In the genomic region with DNA sequence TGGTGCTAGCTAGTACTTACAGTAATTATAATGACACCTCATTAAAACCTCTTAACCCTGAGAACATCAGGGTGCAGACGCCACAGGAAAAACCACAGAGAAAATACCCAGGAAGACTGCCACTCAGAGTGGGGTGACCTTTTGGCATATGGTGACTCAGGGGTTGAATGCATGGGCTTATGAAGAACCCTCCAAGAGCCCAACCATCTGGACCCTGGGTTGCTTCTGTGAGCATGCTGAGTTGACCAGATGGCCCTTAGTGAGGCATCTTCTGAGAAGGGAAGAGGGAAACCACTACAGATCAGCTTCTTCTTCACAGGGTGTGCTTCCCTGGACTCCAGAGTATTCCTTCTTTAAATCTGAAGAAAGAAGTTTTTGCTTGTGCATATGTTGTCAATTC, we compare ENCODE assay signal across 8 mouse cellular contexts.
"Had no signal": no experiment of that assay in that cellular context is flagged by ENCODE, and none has a peak within 500 bp of the region (broad histone marks: within the 10 kb centered on the region; RNA-seq: fewer than 3 reads in every experiment).

No protein-coding gene starts in this region.

- DNase-seq: kidney, adult 8-10 months; kidney, postnatal 25 days; liver; lung, adult 18-20 months; right cerebral cortex, postnatal 4 days; spleen, adult 18-20 months; thymus, adult 2 months; thymus, postnatal 25 days had no signal
